Mouse (Mus musculus) kidney, postnatal 25 days (tissue): ENCODE measurements at regions not wholly inside any gene's neighbourhood (a gene's known extent, or its start where the extent isn't known, plus 50 kb on each side); places are given as distances from the start of the nearest gene placed in this dataset.

Experiments used
- DNase-seq, 2 experiments: peaks; one replicate each; pipeline ENCODE4 v3.0.0; 2021; ENCODE audit warnings: mixed read lengths in 2 of 2

DNA sequence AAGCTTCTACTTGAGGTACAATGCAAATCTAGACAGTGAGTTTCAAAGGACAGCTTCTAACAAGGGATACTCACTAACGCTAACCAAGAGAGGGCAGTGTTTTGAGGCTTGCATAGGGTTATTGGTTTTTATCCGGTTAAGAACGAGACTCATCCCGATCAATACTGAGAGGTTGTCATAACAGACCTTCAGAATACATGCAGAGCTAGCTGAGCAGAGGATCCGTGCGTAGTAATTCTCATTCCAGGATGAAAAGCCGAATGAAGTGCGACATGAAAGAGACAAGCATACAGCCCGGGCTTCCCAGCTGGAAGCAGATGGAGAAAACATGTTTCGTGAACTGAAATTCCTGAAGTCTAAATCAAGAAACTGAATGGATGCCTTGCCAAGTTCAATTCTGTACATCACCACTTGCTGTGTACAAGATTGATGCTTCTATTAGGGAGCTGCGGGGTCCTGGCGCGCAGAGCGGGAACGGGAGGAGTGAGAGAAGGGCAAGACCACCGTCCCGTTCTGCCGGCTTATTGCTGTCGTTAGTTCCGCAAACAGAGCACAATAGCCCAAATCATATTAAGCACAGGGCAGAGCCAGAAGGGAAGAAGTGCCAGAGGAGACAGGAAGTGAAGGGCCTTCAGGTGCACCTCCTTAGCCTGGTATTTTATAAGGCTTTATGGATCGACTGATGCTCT lies 65.4 kb upstream of the Tes start:
- no peak for DNase-seq

DNA sequence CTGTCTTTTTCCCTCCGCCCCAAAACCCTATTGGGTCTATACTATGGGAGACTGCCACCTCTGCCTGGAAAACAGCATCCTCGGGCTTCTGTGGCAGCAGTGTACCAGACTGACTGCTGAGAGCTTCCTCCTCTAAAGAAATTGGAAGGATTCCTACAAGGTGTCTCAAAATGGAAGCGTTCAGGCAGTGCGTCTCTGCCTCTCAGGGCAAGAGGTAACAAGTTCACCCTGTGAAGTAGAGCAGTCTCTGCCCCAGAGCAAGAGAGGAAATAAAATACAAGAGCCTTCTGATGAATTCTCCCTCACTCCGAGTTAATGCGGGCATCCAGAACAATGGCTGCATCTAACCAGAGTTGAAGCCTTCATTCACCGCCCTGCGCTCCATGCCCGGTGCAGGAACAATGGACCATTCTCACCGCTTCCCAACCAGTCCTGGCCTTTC lies 69.4 kb upstream of the Tes start:
- no peak for DNase-seq

DNA sequence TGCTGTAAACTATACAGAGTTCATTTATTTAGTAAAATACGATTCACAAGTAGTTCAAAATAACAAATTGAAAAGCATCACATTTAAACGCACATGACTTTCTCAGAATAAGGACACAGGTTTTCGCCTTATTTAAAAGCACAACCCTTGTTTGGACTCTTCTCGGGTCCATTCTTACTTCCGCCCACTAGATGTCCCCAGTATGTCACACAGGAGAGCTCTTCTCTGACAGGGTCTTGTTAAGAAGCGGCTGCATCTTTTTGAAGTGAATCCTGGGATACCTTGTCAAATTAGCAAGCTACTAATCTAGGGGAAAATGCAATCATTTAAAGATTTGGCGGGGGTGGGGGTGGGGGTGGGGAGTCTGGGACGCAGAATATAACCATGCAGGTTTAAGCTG lies 70.2 kb upstream of the Tes start:
- DNase-seq, result peak in 1 of 2 experiments; percentile 30

DNA sequence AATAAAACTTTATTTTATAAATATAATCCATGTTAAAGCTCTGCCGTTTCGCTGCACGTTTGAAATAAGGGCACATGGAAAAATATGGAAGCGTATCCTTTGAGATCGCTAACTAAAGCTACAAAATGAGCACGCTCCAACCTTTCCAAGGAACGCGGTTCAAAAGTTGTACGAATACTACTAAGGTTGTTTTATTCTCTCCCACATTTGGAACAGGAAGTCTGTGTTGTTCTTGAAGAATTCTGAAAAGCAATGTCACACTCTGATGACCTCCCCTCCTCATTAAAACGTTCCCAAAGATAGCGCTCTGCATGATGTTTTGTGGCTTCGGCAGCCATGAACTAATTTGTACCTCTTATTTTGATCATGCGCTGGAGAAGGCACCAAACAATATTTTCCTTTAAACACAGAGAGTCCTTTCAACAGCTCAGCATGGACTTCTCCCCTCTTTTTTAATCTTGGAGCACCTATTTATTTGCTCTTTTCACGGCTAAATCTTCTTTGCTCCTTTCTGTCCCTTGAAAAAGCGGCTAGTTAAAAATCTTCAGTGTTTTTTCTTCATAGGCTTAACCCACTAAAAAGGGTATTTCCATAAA lies 72.9 kb upstream of the Tes start:
- DNase-seq, result no peak

DNA sequence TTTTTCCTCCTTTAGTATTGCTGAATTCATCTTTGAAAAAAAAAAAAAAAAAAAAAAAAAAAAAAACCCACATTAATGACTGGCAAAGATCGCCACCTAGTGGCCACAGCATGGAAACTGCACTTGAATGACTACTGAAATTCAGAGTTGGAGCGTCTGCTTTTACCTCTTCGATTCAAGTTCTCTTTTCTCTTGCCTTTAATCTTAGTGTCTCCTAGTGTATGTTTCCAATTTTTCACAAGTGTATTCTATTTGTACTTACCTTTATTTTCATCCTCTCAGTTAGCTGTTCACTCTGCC lies 79.9 kb upstream of the Tfec start:
- peak in 1 of 2 experiments; percentile 49 for DNase-seq

DNA sequence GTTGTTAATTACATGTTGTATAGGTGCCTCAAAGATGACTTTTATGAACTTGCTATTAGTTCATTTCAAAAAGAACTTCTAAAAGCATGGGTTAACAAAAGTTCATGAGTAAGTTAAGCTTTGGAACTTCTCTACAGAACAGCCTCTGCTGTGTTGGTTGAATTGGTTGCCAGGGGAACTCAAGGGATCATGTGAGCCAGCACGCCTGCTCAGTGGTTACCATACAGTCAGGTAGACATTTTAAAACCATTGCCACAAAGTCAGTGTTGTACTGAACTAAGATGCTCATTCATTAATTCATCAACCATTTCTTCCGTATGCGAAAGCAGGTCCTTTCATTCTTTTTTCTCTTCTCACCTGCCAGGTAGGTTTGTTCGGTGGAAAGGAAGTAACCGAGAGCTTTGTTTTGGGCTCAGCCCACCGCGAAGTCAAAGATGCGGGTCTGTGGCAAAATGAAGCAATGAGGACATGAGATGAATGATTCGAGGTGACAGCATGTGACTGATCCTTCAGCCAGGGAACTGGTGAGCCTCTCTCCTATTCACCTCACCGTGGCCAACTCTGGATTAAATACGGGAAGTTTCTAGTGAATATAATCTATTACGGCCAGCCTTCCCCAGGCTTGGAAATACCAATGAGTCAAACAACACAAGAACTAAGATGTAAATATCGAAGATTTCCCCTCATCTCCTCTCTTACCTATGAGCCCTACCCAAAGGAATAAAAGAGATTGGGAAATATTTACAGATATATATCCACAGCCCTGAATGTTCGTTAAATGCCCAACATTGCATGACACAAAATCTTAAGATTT lies 79.4 kb upstream of the Tfec start:
- DNase-seq, result no peak

DNA sequence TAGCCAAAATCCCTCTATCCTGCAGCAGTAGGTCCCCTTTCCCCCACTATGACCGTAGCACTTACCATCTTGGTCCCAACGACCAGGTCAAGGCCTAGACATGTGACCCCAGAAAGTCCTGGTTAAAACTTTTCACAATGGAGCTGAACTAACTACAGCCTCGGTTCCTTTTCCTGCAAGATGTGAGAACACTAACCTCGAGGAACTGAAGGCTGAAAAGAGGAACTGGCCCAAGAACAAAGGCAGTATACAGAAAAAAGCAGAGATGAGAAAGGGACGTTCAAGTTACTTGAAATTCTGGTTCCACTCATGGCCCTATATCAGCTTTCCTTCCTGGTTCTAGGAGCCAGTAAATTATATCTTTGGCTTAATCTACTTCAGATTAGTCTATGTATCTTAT lies 67.4 kb upstream of the Tfec start:
- DNase-seq, result no peak

DNA sequence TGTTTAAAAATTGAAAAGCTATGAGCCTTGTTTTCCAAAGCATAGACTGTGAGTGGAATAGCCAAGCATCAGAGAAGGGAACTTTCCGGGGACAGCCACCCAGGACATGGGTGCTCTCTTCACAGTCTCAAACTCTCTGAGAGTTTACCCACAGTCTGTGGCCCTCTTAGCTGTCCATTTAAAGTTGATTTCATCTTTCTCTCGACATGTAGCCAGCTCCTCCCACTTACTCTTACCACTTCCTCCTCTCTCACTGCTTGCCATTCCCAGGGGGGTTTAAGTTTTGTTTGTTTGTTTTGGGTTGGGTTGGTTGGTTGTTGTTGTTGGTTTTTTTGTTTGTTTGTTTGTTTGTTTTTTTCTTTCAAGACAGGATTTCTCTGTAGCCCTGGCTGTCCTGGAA lies 66.1 kb upstream of the Tfec start:
- no peak for DNase-seq

DNA sequence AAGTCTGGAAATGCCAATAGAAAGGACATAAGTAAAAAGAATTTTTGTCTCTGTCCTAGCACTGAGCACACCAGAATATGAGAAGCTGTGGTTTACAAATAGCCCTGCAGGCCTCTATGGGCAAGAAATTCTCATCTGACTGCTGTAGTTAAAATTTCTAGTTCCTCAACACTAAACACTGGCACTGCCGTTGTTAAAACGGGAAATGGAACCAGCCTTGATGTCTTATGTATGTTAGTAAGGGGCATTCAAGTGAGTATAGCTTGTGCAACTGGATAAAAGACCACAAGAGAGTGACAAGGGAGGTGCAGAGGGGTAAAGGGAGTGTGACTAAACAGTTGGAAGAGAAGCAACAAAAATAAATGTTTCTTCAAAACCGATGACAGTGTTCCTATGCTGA lies 65.7 kb upstream of the Tfec start:
- DNase-seq, result no peak

DNA sequence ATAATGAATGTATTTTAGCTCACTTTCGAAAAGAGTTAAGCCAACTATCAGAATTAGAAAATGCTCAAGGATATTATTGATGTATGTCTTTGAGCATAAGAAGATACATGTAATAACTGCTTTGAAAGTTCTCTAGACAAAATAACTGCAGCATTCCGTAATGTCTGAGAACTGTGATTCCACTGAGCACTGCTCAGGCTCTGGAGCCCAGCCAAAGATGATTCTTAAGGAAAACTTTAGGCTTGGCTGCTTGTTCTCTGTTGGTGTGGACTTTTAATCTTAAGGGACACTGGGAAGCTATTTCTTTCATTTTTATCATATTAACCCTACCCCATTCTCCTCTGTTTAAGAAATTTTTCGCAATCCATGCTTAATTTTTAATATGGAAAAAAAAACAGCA lies 59.9 kb upstream of the Tfec start:
- DNase-seq, result peak in 1 of 2 experiments; percentile 4

DNA sequence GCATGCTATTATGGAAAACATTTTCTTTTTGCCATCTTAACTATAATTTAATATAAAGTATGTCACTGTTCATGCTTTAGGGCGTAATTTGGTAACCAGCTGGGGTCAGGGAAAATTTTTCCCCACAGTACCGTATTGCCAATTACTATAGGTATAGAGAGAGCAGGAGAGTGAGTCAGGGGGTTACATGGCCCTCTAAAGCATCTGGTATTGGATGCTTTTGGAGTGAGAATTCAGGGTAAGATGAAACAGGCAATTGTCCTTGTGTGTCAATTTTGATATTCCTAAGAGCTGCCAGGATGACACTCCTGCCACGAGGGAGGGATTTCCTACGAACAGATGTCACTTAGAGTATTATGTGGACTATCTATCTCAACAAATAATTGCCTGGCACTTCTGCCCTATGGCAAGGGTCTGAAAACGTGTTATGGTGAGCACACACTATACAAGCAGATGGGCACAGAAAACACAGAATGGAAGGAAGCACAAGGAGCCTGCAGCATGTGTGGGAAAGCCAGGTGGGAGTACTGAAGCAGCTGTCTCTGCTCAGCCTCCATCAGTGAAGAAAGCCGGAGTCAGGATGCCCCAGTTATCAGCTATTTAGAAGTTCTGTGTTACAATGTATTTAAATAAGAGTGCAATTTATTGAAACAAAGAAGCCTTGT lies 58.7 kb upstream of the Tfec start:
- no peak for DNase-seq
